Mouse (Mus musculus) forebrain, embryonic 13.5 days (tissue): Measurements from ENCODE around the gene Mef2b. TPM values are rescaled to one million over a fixed set of nuclear protein-coding genes. Genes with fewer than 3 reads are reported as not detected.

ENCODE experiments used
- ATAC-seq: fragments of 200-750 bp; cut with Nextera tagmentation; 2 replicates; pipeline ENCODE4 v1.8.0; 2017
- H3K27ac ChIP-seq: fragments of 300-500 bp; sonication (generic); 2 replicates; pipeline ENCODE4 v1.5.1; 2015; ENCODE audit warnings: inconsistent platforms, mild to moderate bottlenecking, moderate library complexity
- H3K27me3 ChIP-seq: fragments of 300-500 bp; sonication (generic); 2 replicates; pipeline ENCODE4 v1.6.1; 2015; ENCODE audit warnings: mild to moderate bottlenecking, inconsistent platforms
- H3K36me3 ChIP-seq: fragments of 300-500 bp; sonication (generic); 2 replicates; pipeline ENCODE4 v1.6.1; 2015; ENCODE audit warnings: mild to moderate bottlenecking, inconsistent platforms; ENCODE audit not compliant: poor library complexity, severe bottlenecking
- H3K4me1 ChIP-seq: fragments of 300-500 bp; sonication (generic); 2 replicates; pipeline ENCODE4 v1.6.1; 2015; ENCODE audit warnings: inconsistent platforms
- H3K4me2 ChIP-seq: fragments of 300-500 bp; sonication (generic); 2 replicates; pipeline ENCODE4 v1.6.1; 2015; ENCODE audit warnings: inconsistent platforms, mild to moderate bottlenecking, moderate library complexity
- H3K4me3 ChIP-seq: fragments of 300-500 bp; sonication (generic); 2 replicates; pipeline ENCODE4 v1.5.1; 2015; ENCODE audit warnings: mild to moderate bottlenecking, inconsistent platforms
- H3K9ac ChIP-seq: fragments of 300-500 bp; sonication (generic); 2 replicates; pipeline ENCODE4 v1.6.1; 2015; ENCODE audit warnings: mild to moderate bottlenecking, inconsistent platforms
- H3K9me3 ChIP-seq: fragments of 300-500 bp; sonication (generic); replicated peaks from 2 replicates; pipeline ENCODE4 v1.6.1; 2016; ENCODE audit warnings: inconsistent platforms
- WGBS: fragments of 180-500 bp; shearing (Covaris S2); methylation state at CpG from one replicate; pipeline ENCODE4 v1.1.7; 2015; 5-methylcytosine and 5-hydroxymethylcytosine counted together
- polyA plus RNA-seq: library from polyadenylated mRNA; unstranded; fragments of >200 nt; fragmentation: Nextera tagmentation; extraction: Ambion mirVana; gene quantifications from 2 replicates; pipeline ENCODE4 v1.2.1, GENCODE M21; 2015

The Mef2b gene
- polyA plus RNA-seq, 1 experiment from 2014 or later = 0.45 TPM

- Histone ChIP-seq H3K4me1 (no peaks in the 10 kb centered on the region), H3K4me2 (no peak overlapping the region), H3K4me3 (no peak overlapping the region), H3K9ac (no peak overlapping the region), H3K36me3 (0 out of 2 replicates have a peak, but pooled peaks cover 4% of the 10 kb centered on the region), H3K9me3 (no peaks in the 10 kb centered on the region), H3K27ac (no peak overlapping the region), H3K27me3 (no peaks in the 10 kb centered on the region)
- ATAC-seq = no peak
- 69% methylated on average over 7 of the region's 7 CpGs for WGBS
Measured at GRCm38 (mm10) chr8:70188707-70189106, 49.2 kb downstream of the Mef2b start.

GRCm38 (mm10) chr8:70193238-70193637 is 53.7 kb downstream of the Mef2b start:
- no peak for ATAC-seq
- H3K36me3 ChIP-seq = no peaks in the 10 kb centered on the region
- peaks cover 7% of the 10 kb centered on the region; the same call in 1 of the 2 replicates for H3K4me1 ChIP-seq
- no peaks in the 10 kb centered on the region for H3K9me3 ChIP-seq
- 74% methylated on average over 5 of the region's 5 CpGs for WGBS
- no peaks in the 10 kb centered on the region for H3K27me3 ChIP-seq
- H3K9ac ChIP-seq = peak overlapping the region; percentile 16; the same call in 1 of the 2 replicates
- no peak overlapping the region for H3K27ac ChIP-seq
- no peak overlapping the region for H3K4me2 ChIP-seq
- no peak overlapping the region for H3K4me3 ChIP-seq

- Histone ChIP-seq H3K27ac (no peak overlapping the region), H3K4me2 (no peak overlapping the region), H3K9me3 (no peaks in the 10 kb centered on the region), H3K36me3 (no peaks in the 10 kb centered on the region), H3K4me1 (peaks cover 12% of the 10 kb centered on the region; the same call in 1 of the 2 replicates), H3K9ac (no peak overlapping the region; the same call in 1 of the 2 replicates), H3K27me3 (no peaks in the 10 kb centered on the region), H3K4me3 (no peak overlapping the region)
- WGBS = 89% methylated on average over 3 of the region's 3 CpGs
- no peak for ATAC-seq
Measured at GRCm38 (mm10) chr8:70194191-70194590, 54.7 kb downstream of the Mef2b start.

- H3K4me3 ChIP-seq = no peak overlapping the region
- no peak overlapping the region for H3K4me2 ChIP-seq
- H3K36me3 ChIP-seq = no peaks in the 10 kb centered on the region
- H3K27me3 ChIP-seq = no peaks in the 10 kb centered on the region
- peaks cover 20% of the 10 kb centered on the region; the same call in 1 of the 2 replicates for H3K4me1 ChIP-seq
- ATAC-seq = no peak
- H3K9ac ChIP-seq = no peak overlapping the region
- H3K27ac ChIP-seq = no peak overlapping the region
- H3K9me3 ChIP-seq = no peaks in the 10 kb centered on the region
- 76% methylated on average over 2 of the region's 2 CpGs for WGBS
Measured at GRCm38 (mm10) chr8:70195762-70196161, 56.3 kb downstream of the Mef2b start.

GRCm38 (mm10) chr8:70197603-70198002 is 58.1 kb downstream of the Mef2b start:
- Histone ChIP-seq H3K4me3 (no peak overlapping the region), H3K27me3 (no peaks in the 10 kb centered on the region), H3K4me1 (peaks cover 21% of the 10 kb centered on the region; the same call in 1 of the 2 replicates), H3K9me3 (no peaks in the 10 kb centered on the region), H3K36me3 (no peaks in the 10 kb centered on the region), H3K27ac (no peak overlapping the region), H3K9ac (peak overlapping the region; percentile 34), H3K4me2 (no peak overlapping the region)
- 35% methylated on average over 7 of the region's 7 CpGs for WGBS
- ATAC-seq = no peak

GRCm38 (mm10) chr8:70200098-70200681 is 60.7 kb downstream of the Mef2b start:
- Histone ChIP-seq H3K27me3 (no peaks in the 10 kb centered on the region), H3K9ac (no peak overlapping the region)
- peak; percentile 67 for ATAC-seq

GRCm38 (mm10) chr8:70201417-70201816 is 61.9 kb downstream of the Mef2b start:
- no peak overlapping the region for H3K4me3 ChIP-seq

More at GRCm38 (mm10) chr8:70200098-70200681, 60.7 kb downstream of the Mef2b start:
- peak overlapping the region; percentile 48 for H3K27ac ChIP-seq
- WGBS = 72% methylated on average over 5 of the region's 5 CpGs
- H3K36me3 ChIP-seq = no peaks in the 10 kb centered on the region
- no peak overlapping the region for H3K4me2 ChIP-seq
- peaks cover 21% of the 10 kb centered on the region; the same call in 1 of the 2 replicates for H3K4me1 ChIP-seq
- H3K9me3 ChIP-seq = no peaks in the 10 kb centered on the region
- no peak overlapping the region for H3K4me3 ChIP-seq

GRCm38 (mm10) chr8:70203072-70203471 is 63.6 kb downstream of the Mef2b start:
- Histone ChIP-seq H3K27me3 (0 out of 2 replicates have a peak, but pooled peaks cover under 1% of the 10 kb centered on the region), H3K4me1 (peaks cover 15% of the 10 kb centered on the region; the same call in 1 of the 2 replicates), H3K9ac (no peak overlapping the region), H3K4me2 (no peak overlapping the region), H3K27ac (no peak overlapping the region), H3K9me3 (no peaks in the 10 kb centered on the region), H3K4me3 (no peak overlapping the region), H3K36me3 (no peaks in the 10 kb centered on the region)
- ATAC-seq = no peak
- 77% methylated on average over 4 of the region's 4 CpGs for WGBS

More at GRCm38 (mm10) chr8:70201417-70201816, 61.9 kb downstream of the Mef2b start:
- Histone ChIP-seq H3K27ac (no peak overlapping the region), H3K9me3 (no peaks in the 10 kb centered on the region), H3K9ac (no peak overlapping the region), H3K36me3 (no peaks in the 10 kb centered on the region), H3K4me2 (no peak overlapping the region), H3K4me1 (peaks cover 21% of the 10 kb centered on the region; the same call in 1 of the 2 replicates), H3K27me3 (no peaks in the 10 kb centered on the region)
- no peak for ATAC-seq
- 90% methylated on average over 3 of the region's 3 CpGs for WGBS

GRCm38 (mm10) chr8:70204757-70205156 is 65.2 kb downstream of the Mef2b start:
- Histone ChIP-seq H3K4me3 (no peak overlapping the region), H3K4me2 (no peak overlapping the region), H3K4me1 (peaks cover 9% of the 10 kb centered on the region; the same call in 1 of the 2 replicates), H3K9ac (no peak overlapping the region), H3K27ac (no peak overlapping the region), H3K36me3 (no peaks in the 10 kb centered on the region), H3K9me3 (no peaks in the 10 kb centered on the region), H3K27me3 (peaks cover 15% of the 10 kb centered on the region)
- no peak for ATAC-seq
- WGBS = 80% methylated on average over 1 of the region's 1 CpGs

GRCm38 (mm10) chr8:70208130-70208529 is 68.6 kb downstream of the Mef2b start:
- Histone ChIP-seq H3K4me1 (peaks cover 10% of the 10 kb centered on the region), H3K9me3 (no peaks in the 10 kb centered on the region), H3K27me3 (peaks cover 31% of the 10 kb centered on the region), H3K4me2 (no peak overlapping the region), H3K36me3 (no peaks in the 10 kb centered on the region), H3K27ac (no peak overlapping the region), H3K9ac (no peak overlapping the region), H3K4me3 (no peak overlapping the region)
- 21% methylated on average over 1 of the region's 1 CpGs for WGBS
- ATAC-seq = no peak

- peaks cover 13% of the 10 kb centered on the region for H3K4me1 ChIP-seq
- ATAC-seq = no peak
- H3K4me2 ChIP-seq = peak overlapping the region; percentile 96; the same call in 1 of the 2 replicates
- 0 out of 2 replicates have a peak overlapping the region, but pooled peaks have one; percentile 60 for H3K4me3 ChIP-seq
- H3K27me3 ChIP-seq = peaks cover 41% of the 10 kb centered on the region
- H3K27ac ChIP-seq = no peak overlapping the region
- no peaks in the 10 kb centered on the region for H3K9me3 ChIP-seq
- H3K36me3 ChIP-seq = no peaks in the 10 kb centered on the region
- WGBS = 39% methylated on average over 8 of the region's 8 CpGs
- H3K9ac ChIP-seq = no peak overlapping the region
Measured at GRCm38 (mm10) chr8:70210538-70210937, 71.0 kb downstream of the Mef2b start.

GRCm38 (mm10) chr8:70211275-70211674 is 71.8 kb downstream of the Mef2b start:
- peak overlapping the region; percentile 63 for H3K9ac ChIP-seq
- no peak overlapping the region for H3K27ac ChIP-seq
- ATAC-seq = no peak
- peak overlapping the region; percentile 96 for H3K4me2 ChIP-seq
- peaks cover 42% of the 10 kb centered on the region for H3K27me3 ChIP-seq
- H3K9me3 ChIP-seq = no peaks in the 10 kb centered on the region
- 100% methylated on average over 1 of the region's 1 CpGs for WGBS
- peaks cover 13% of the 10 kb centered on the region for H3K4me1 ChIP-seq
- H3K4me3 ChIP-seq = peak overlapping the region; percentile 60
- no peaks in the 10 kb centered on the region for H3K36me3 ChIP-seq
